8 mouse cellular contexts compared by ENCODE assay signal in the genomic region with DNA sequence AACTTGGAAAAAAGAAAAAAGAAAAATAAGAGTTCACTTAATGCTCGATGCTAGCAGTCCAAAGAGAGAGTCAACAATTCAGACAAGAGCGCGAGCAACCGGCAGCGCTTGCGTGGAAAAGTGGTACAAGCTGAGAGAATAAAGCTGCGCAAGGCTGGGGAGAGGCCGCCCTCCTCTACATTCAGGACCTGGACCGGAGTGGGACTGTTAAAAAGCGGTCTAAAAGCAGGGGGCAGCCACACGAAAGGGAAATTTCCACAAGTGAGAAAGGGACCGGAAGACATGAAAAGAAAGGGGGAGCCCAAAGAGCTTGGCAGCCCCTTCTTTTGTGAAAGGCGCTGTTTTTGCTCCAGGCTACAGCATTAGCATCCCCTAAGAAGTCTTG. TPM values are rescaled to one million over a fixed set of nuclear protein-coding genes. Genes with fewer than 3 reads are reported as not detected.
DNase-seq lines count a peak whose midpoint lies in the region; ATAC-seq lines count a peak whose summit lies in the region.

No protein-coding gene starts in this region.

- H3K9ac ChIP-seq in hindbrain, embryonic 11.5 days (ENCODE audit: low read depth, low read length), result peak overlapping the region; percentile 63; the same call in 1 of the 2 replicates
- peak overlapping the region; percentile 91 for H3K9ac ChIP-seq in midbrain, embryonic 16.5 days (ENCODE audit: low read depth, low read length)

- WGBS in embryonic facial prominence, embryonic 10.5 days, result 1% methylated on average over 13 of the region's 13 CpGs
- WGBS in hindbrain, embryonic 11.5 days, result 1% methylated on average over 13 of the region's 13 CpGs
- WGBS in midbrain, embryonic 16.5 days, result under 1% methylated on average over 13 of the region's 13 CpGs

- no peaks in the 10 kb centered on the region for H3K9me3 ChIP-seq in embryonic facial prominence, embryonic 10.5 days
- no peaks in the 10 kb centered on the region for H3K9me3 ChIP-seq in hindbrain, embryonic 11.5 days (ENCODE audit: control insufficient read depth, low read length)
- H3K9me3 ChIP-seq in midbrain, embryonic 16.5 days (replicated peaks; ENCODE audit: control insufficient read depth, low read length, poor library complexity, severe bottlenecking), result no peaks in the 10 kb centered on the region

- peak overlapping the region; percentile 65 for H3K4me3 ChIP-seq in embryonic facial prominence, embryonic 10.5 days
- H3K4me3 ChIP-seq in hindbrain, embryonic 11.5 days (ENCODE audit: low read depth, low read length), result peak overlapping the region; percentile 58
- peak overlapping the region; percentile 78 for H3K4me3 ChIP-seq in midbrain, embryonic 16.5 days (ENCODE audit: low read depth, low read length)

- H3K36me3 ChIP-seq in embryonic facial prominence, embryonic 10.5 days (replicated peaks), result no peaks in the 10 kb centered on the region
- H3K36me3 ChIP-seq in hindbrain, embryonic 11.5 days (ENCODE audit: control insufficient read depth, insufficient read depth, low read length), result no peaks in the 10 kb centered on the region
- no peaks in the 10 kb centered on the region for H3K36me3 ChIP-seq in midbrain, embryonic 16.5 days (ENCODE audit: control insufficient read depth, insufficient read depth, low read length)

- peaks cover 25% of the 10 kb centered on the region for H3K4me1 ChIP-seq in embryonic facial prominence, embryonic 10.5 days
- no peaks in the 10 kb centered on the region for H3K4me1 ChIP-seq in hindbrain, embryonic 11.5 days (replicated peaks; ENCODE audit: control insufficient read depth, insufficient read depth, low read length)
- peaks cover 18% of the 10 kb centered on the region for H3K4me1 ChIP-seq in midbrain, embryonic 16.5 days (ENCODE audit: control insufficient read depth, insufficient read depth, low read length)

- peaks cover 68% of the 10 kb centered on the region for H3K27me3 ChIP-seq in embryonic facial prominence, embryonic 10.5 days (replicated peaks; ENCODE audit: low read depth, poor library complexity, severe bottlenecking)
- no peaks in the 10 kb centered on the region; the same call in 1 of the 2 replicates for H3K27me3 ChIP-seq in hindbrain, embryonic 11.5 days (ENCODE audit: control insufficient read depth, insufficient read depth, low read length)
- H3K27me3 ChIP-seq in midbrain, embryonic 16.5 days (ENCODE audit: control insufficient read depth, insufficient read depth, low read depth, low read length), result no peaks in the 10 kb centered on the region

- H3K4me2 ChIP-seq in hindbrain, embryonic 11.5 days (replicated peaks; ENCODE audit: low read depth, low read length), result peak overlapping the region; percentile 94
- peak overlapping the region; percentile 96 for H3K4me2 ChIP-seq in midbrain, embryonic 16.5 days (ENCODE audit: low read length)

- DNase-seq in layer of hippocampus, postnatal 10 days (ENCODE audit: low spot score in 2 of 2), result peak; percentile 8 to 26
- DNase-seq in layer of hippocampus, adult 9-11 months, result no peak
- no peak for DNase-seq in embryonic facial prominence, embryonic 10.5 days (ENCODE audit: low spot score)
- peak; percentile 40 for DNase-seq in hindbrain, embryonic 11.5 days (ENCODE audit: low spot score)
- DNase-seq in spleen, postnatal 14 days (ENCODE audit: low spot score in 2 of 2), result no peak
- no peak for DNase-seq in adrenal gland, postnatal 4 days (ENCODE audit: low spot score in 2 of 2)
- no peak for DNase-seq in thymus, postnatal 4 days

- H3K27ac ChIP-seq in embryonic facial prominence, embryonic 10.5 days (replicated peaks), result no peak overlapping the region
- H3K27ac ChIP-seq in hindbrain, embryonic 11.5 days (ENCODE audit: low read depth, low read length), result no peak overlapping the region
- H3K27ac ChIP-seq in midbrain, embryonic 16.5 days (ENCODE audit: low read length), result peak overlapping the region; percentile 79

- ATAC-seq in hindbrain, embryonic 11.5 days (ENCODE audit: low FRiP score), result no peak; the same call in 1 of the 2 replicates
- peak; percentile 36; the same call in 1 of the 2 replicates for ATAC-seq in midbrain, embryonic 16.5 days

RNA-seq across cellular contexts. Expression of a gene that starts 0.5 kb away (rescaled TPM):
- 1 to 10 TPM; 7.0 to 8.0 TPM for total RNA-seq in layer of hippocampus, postnatal 10 days (2021)
- polyA plus RNA-seq in embryonic facial prominence, embryonic 10.5 days (2016; fragmentation: Nextera tagmentation; extraction: Ambion mirVana), result 0.18 and 0.24 TPM in 2 replicates
- 0.40 and 0.43 TPM in 2 replicates for polyA plus RNA-seq in hindbrain, embryonic 11.5 days (2014; fragmentation: Nextera tagmentation; extraction: Ambion mirVana)
- polyA plus RNA-seq in midbrain, embryonic 16.5 days (2015; fragmentation: Nextera tagmentation; extraction: Ambion mirVana), result 3.4 and 4.1 TPM in 2 replicates
- under 1 TPM; 0.25 to 0.31 TPM for total RNA-seq in adrenal gland, postnatal 4 days (2021)

Comparison
In these comparisons a context has a peak if more than half of its experiments do, and no peak if none do; other contexts are left out.
1. DNase-seq: peak in layer of hippocampus, postnatal 10 days (2 of 2) and hindbrain, embryonic 11.5 days (single experiment); none in layer of hippocampus, adult 9-11 months (single experiment), embryonic facial prominence, embryonic 10.5 days (single experiment), spleen, postnatal 14 days (0 of 2), adrenal gland, postnatal 4 days (0 of 2) and thymus, postnatal 4 days (single experiment).
2. Peak in every context shown above with its lines, with median percentiles within 50 percentile points of each other: H3K4me3 ChIP-seq.